ENCODE assay signal across 19 mouse cellular contexts in genomic region chr15:93285244-93285643, GRCm38 (mm10). TPM values are rescaled to one million over a fixed set of nuclear protein-coding genes. Genes with fewer than 3 reads are reported as not detected.
A peak's percentile ranks its signal among the peaks of the same experiment; 100 is the strongest.
DNase-seq lines count a peak whose midpoint lies in the region; ATAC-seq and TF ChIP-seq lines count a peak whose summit lies in the region.
"Had no signal": no experiment of that assay in that cellular context is flagged by ENCODE, and none has a peak within 500 bp of the region (broad histone marks: within the 10 kb centered on the region; RNA-seq: fewer than 3 reads in every experiment).

No protein-coding gene starts in this region.

- H3K9me3 ChIP-seq in liver, embryonic 16.5 days (replicated peaks; ENCODE audit: control insufficient read depth, low read length): no peaks in the 10 kb centered on the region
- H3K9me3 ChIP-seq: forebrain, embryonic 15.5 days; heart, embryonic 15.5 days; hindbrain, embryonic 12.5 days; midbrain, embryonic 10.5 days had no signal

- no peak overlapping the region for H3K9ac ChIP-seq in liver, embryonic 16.5 days (ENCODE audit: low read depth, low read length)
- H3K9ac ChIP-seq: forebrain, embryonic 15.5 days; heart, embryonic 15.5 days; hindbrain, embryonic 12.5 days had no signal

- peaks cover 3% of the 10 kb centered on the region; the same call in 1 of the 2 replicates for H3K36me3 ChIP-seq in liver, embryonic 16.5 days (ENCODE audit: control insufficient read depth, insufficient read depth)

- ATAC-seq in liver, embryonic 16.5 days (ENCODE audit: low read depth): peak; percentile 68
- ATAC-seq: forebrain, embryonic 15.5 days; inflammation-experienced regulatory T-cells, adult 6 months had no signal

- peak; percentile 52 for DNase-seq in adrenal gland, postnatal 14 days
- no peak for DNase-seq in adrenal gland, postnatal 4 days (ENCODE audit: low spot score in 2 of 2)
- DNase-seq in left cerebral cortex, postnatal 4 days: peak; percentile 19
- no peak for DNase-seq in left cerebral cortex, adult 2 months (ENCODE audit: extremely low spot score in 1 of 2, low spot score in 2 of 2)
- DNase-seq in gastrocnemius, postnatal 14 days: peak; percentile 57
- no peak for DNase-seq in testis, postnatal 14 days (ENCODE audit: low spot score)
- DNase-seq in cerebellum, adult 2 months: no peak
- DNase-seq: adrenal gland, postnatal 10 days; cerebellum, postnatal 14 days; kidney, adult 8-10 months; kidney, postnatal 25 days; layer of hippocampus, adult 9-11 months; spleen, adult 18-20 months had no signal

- no peaks in the 10 kb centered on the region for H3K27me3 ChIP-seq in liver, embryonic 16.5 days (ENCODE audit: control insufficient read depth, insufficient read depth, low read depth, low read length)
- no peaks in the 10 kb centered on the region for H3K27me3 ChIP-seq in cerebellum, adult 2 months (ENCODE audit: control insufficient read depth, insufficient read depth, low read length)
- H3K27me3 ChIP-seq: forebrain, embryonic 15.5 days; heart, embryonic 15.5 days; hindbrain, embryonic 12.5 days had no signal

- no peak overlapping the region for H3K27ac ChIP-seq in left cerebral cortex, adult 2 months
- H3K27ac ChIP-seq in liver, embryonic 16.5 days (ENCODE audit: low read length): peak overlapping the region; percentile 41; the same call in 1 of the 2 replicates
- H3K27ac ChIP-seq in cerebellum, adult 2 months (ENCODE audit: insufficient read depth, low read length): no peak overlapping the region
- H3K27ac ChIP-seq: forebrain, embryonic 15.5 days; heart, embryonic 15.5 days; hindbrain, embryonic 12.5 days; midbrain, embryonic 10.5 days had no signal

- peaks cover 8% of the 10 kb centered on the region for H3K4me1 ChIP-seq in liver, embryonic 16.5 days (ENCODE audit: control insufficient read depth, low read depth, low read length)
- no peaks in the 10 kb centered on the region for H3K4me1 ChIP-seq in cerebellum, adult 2 months (ENCODE audit: control insufficient read depth, insufficient read depth, low read length)
- H3K4me1 ChIP-seq: forebrain, embryonic 15.5 days; hindbrain, embryonic 12.5 days; midbrain, embryonic 10.5 days had no signal

- no peak for TF ChIP-seq POLR2A in cerebellum, adult 2 months (IDR thresholded peaks at IDR 0.05; ENCODE audit: borderline replicate concordance, insufficient read depth, low read length)

- TF ChIP-seq CTCF in left cerebral cortex, adult 2 months (IDR thresholded peaks at IDR 0.05): no peak
- no peak for TF ChIP-seq CTCF in cerebellum, adult 2 months (IDR thresholded peaks at IDR 0.05; ENCODE audit: borderline replicate concordance, insufficient read depth, low read depth, low read length)

- intact Hi-C loops in left cerebral cortex, postnatal 4 days (cut with DNase I): no loop called here
- intact Hi-C loops in left cerebral cortex, adult 2 months (cut with DNase I): no loop called here
- intact Hi-C loops in gastrocnemius, postnatal 14 days (cut with DNase I; ENCODE audit: low total_unique reads): no loop called here

- WGBS in liver, embryonic 16.5 days (ENCODE audit: insufficient replicate concordance): 69% methylated on average over 15 of the region's 15 CpGs
- WGBS in cerebellum, adult 2 months: 38% methylated on average over 15 of the region's 15 CpGs

- H3K4me2 ChIP-seq in liver, embryonic 16.5 days (ENCODE audit: low read depth, low read length): peak overlapping the region; percentile 13; the same call in 1 of the 2 replicates
- H3K4me2 ChIP-seq: forebrain, embryonic 15.5 days; heart, embryonic 15.5 days; hindbrain, embryonic 12.5 days had no signal

- no peak overlapping the region for H3K4me3 ChIP-seq in left cerebral cortex, adult 2 months
- no peak overlapping the region for H3K4me3 ChIP-seq in liver, embryonic 16.5 days (ENCODE audit: low read depth, low read length)
- no peak overlapping the region for H3K4me3 ChIP-seq in cerebellum, adult 2 months (replicated peaks; ENCODE audit: insufficient read depth, low read depth, low read length)
- H3K4me3 ChIP-seq: forebrain, embryonic 15.5 days; heart, embryonic 15.5 days; hindbrain, embryonic 12.5 days; midbrain, embryonic 10.5 days had no signal

RNA-seq across cellular contexts. Expression of gene Gxylt1, which starts 10.3 kb away (rescaled TPM):
- 33.7 and 36.4 TPM in 2 replicates for total RNA-seq in adrenal gland, postnatal 14 days (2021)
- 10 to 100 TPM; 32.9 to 33.2 TPM for total RNA-seq in adrenal gland, postnatal 4 days (2021)
- 10 to 100 TPM; 12.9 to 14.7 TPM for total RNA-seq in left cerebral cortex, postnatal 4 days (2021)
- 10 to 100 TPM; 13.3 to 13.4 TPM for total RNA-seq in left cerebral cortex, adult 2 months (2021)
- total RNA-seq in gastrocnemius, postnatal 14 days (2021): 1 to 10 TPM; 5.9 to 6.8 TPM
- 2.8 and 2.9 TPM in 2 replicates for polyA plus RNA-seq in liver, embryonic 16.5 days (2015; fragmentation: Nextera tagmentation; extraction: Ambion mirVana)
- 9.1 and 9.3 TPM in 2 replicates for polyA plus RNA-seq in cerebellum, adult 2 months (2012; rRNA removed)

RNA-seq across cellular contexts. Expression of gene Yaf2, which starts 51.5 kb away (rescaled TPM):
- 35.8 and 37.3 TPM in 2 replicates for total RNA-seq in adrenal gland, postnatal 14 days (2021)
- 10 to 100 TPM; 43.3 to 47.6 TPM for total RNA-seq in adrenal gland, postnatal 4 days (2021)
- 10 to 100 TPM; 72.7 to 77.1 TPM for total RNA-seq in left cerebral cortex, postnatal 4 days (2021)
- 100 to 1,000 TPM; 100 to 105 TPM for total RNA-seq in left cerebral cortex, adult 2 months (2021)
- total RNA-seq in gastrocnemius, postnatal 14 days (2021): 10 to 100 TPM; 10.9 to 14.1 TPM
- polyA plus RNA-seq in liver, embryonic 16.5 days (2015; fragmentation: Nextera tagmentation; extraction: Ambion mirVana): 11.9 and 12.9 TPM in 2 replicates
- polyA plus RNA-seq in cerebellum, adult 2 months (2012; rRNA removed): 91.7 and 95.5 TPM in 2 replicates

Comparison
In these comparisons a context has a peak if more than half of its experiments do, and no peak if none do; other contexts are left out.
1. DNase-seq: peak in adrenal gland, postnatal 14 days (single experiment), left cerebral cortex, postnatal 4 days (single experiment) and gastrocnemius, postnatal 14 days (single experiment); none in adrenal gland, postnatal 4 days (0 of 2), left cerebral cortex, adult 2 months (0 of 2), testis, postnatal 14 days (single experiment) and cerebellum, adult 2 months (0 of 2).